In the genomic region with DNA sequence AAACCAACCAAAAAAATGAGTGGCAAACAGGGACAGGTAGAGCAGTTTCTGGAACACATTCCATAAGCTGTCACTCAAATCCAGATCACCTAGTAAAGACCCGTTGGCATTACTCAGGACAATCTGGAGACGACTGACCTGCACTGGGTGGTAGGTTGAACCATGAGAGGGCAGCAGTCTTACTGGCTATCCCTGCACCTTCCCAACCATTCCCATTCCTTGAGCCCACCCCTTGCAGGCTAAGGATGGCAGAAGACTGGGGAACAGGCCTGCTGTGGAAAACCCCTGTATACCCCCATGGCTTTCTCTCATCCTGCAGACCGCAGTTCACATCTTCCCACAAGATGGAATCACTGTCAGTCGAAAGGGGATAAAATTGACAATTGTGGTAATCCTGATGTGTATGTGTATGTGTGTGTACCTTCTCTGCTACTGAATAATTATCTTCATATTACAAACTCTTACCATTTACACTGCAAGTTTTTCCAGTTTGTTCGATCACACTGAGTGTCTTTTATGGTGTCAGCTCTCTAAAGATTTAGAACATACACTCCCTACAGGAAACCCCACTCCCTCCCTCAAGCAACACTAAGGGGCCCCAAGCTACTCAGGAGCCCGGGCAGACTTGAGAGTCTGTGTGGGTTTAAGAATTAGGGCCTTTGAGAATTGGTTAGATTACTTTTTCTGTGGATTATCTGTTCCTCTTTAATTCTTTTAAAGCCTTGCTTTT, we compare ENCODE assay signal across 31 mouse cellular contexts. TPM values are rescaled to one million over a fixed set of nuclear protein-coding genes. Genes with fewer than 3 reads are reported as not detected.
"Had no signal": no experiment of that assay in that cellular context is flagged by ENCODE, and none has a peak within 500 bp of the region (broad histone marks: within the 10 kb centered on the region; RNA-seq: fewer than 3 reads in every experiment).

No protein-coding gene starts in this region.

- H3K36me3 ChIP-seq: limb, embryonic 13.5 days; liver, embryonic 12.5 days; liver, embryonic 15.5 days; lung, embryonic 15.5 days; midbrain, embryonic 10.5 days; midbrain, embryonic 13.5 days had no signal

- ATAC-seq: liver, embryonic 12.5 days; midbrain, embryonic 13.5 days; midbrain, embryonic 16.5 days had no signal

- H3K27me3 ChIP-seq: limb, embryonic 13.5 days; liver, embryonic 12.5 days; liver, embryonic 15.5 days; lung, embryonic 15.5 days; megakaryocyte, embryonic 14.5 days; midbrain, embryonic 13.5 days had no signal

- H3K9me3 ChIP-seq: limb, embryonic 13.5 days; liver, embryonic 12.5 days; liver, embryonic 15.5 days; lung, embryonic 15.5 days had no signal

- H3K27ac ChIP-seq: kidney, postnatal 0 days; layer of hippocampus, adult 2 months; left cerebral cortex, adult 2 months; limb, embryonic 13.5 days; liver, embryonic 12.5 days; liver, embryonic 15.5 days; lung, embryonic 15.5 days; midbrain, embryonic 10.5 days; midbrain, embryonic 13.5 days had no signal

- H3K9ac ChIP-seq: limb, embryonic 13.5 days; liver, embryonic 12.5 days; liver, embryonic 15.5 days; lung, embryonic 15.5 days; midbrain, embryonic 13.5 days had no signal

- DNase-seq: kidney, adult 18-20 months; kidney, postnatal 25 days; layer of hippocampus, postnatal 36 days; liver; lung, adult 18-20 months; lung, postnatal 10 days; lung, postnatal 36 days had no signal

- H3K4me2 ChIP-seq: limb, embryonic 13.5 days; liver, embryonic 12.5 days; liver, embryonic 15.5 days; lung, embryonic 15.5 days; midbrain, embryonic 13.5 days had no signal

- H3K4me1 ChIP-seq: liver, embryonic 12.5 days; liver, embryonic 15.5 days had no signal

- H3K4me3 ChIP-seq: layer of hippocampus, adult 2 months; left cerebral cortex, adult 2 months; limb, embryonic 13.5 days; liver, embryonic 12.5 days; liver, embryonic 15.5 days; lung, embryonic 15.5 days; megakaryocyte, embryonic 14.5 days; midbrain, embryonic 10.5 days; midbrain, embryonic 13.5 days; myocyte had no signal

RNA-seq across cellular contexts. Expression of a gene that starts 5.3 kb away (rescaled TPM):
- total RNA-seq: layer of hippocampus, adult 2 months; layer of hippocampus, postnatal 10 days; layer of hippocampus, postnatal 36 days; left cerebral cortex, adult 2 months; left cerebral cortex, postnatal 10 days; left cerebral cortex, postnatal 36 days; monocyte, adult 5-6 weeks had no signal
- polyA plus RNA-seq: kidney, embryonic 14.5 days; kidney, postnatal 0 days; large intestine, adult 2 months; limb, embryonic 13.5 days; liver, embryonic 12.5 days; liver, embryonic 15.5 days; lung, embryonic 15.5 days; midbrain, embryonic 10.5 days; midbrain, embryonic 13.5 days; midbrain, embryonic 16.5 days; myocyte; neural tube, embryonic 11.5 days; neural tube, embryonic 14.5 days; small intestine, adult 2 months; spleen, adult 2 months; stomach, embryonic 16.5 days; urinary bladder, adult 2 months had no signal
